In genomic region chr1:132282177-132282536, GRCm38 (mm10) we compare ENCODE assay signal across 19 mouse cellular contexts. TPM values are rescaled to one million over a fixed set of nuclear protein-coding genes. Genes with fewer than 3 reads are reported as not detected.
DNase-seq lines count a peak whose midpoint lies in the region; ATAC-seq and TF ChIP-seq lines count a peak whose summit lies in the region.
"Had no signal": no experiment of that assay in that cellular context is flagged by ENCODE, and none has a peak within 500 bp of the region (broad histone marks: within the 10 kb centered on the region; RNA-seq: fewer than 3 reads in every experiment).

No protein-coding gene starts in this region.

- DNase-seq in hindbrain, embryonic 14.5 days (ENCODE audit: low spot score) = no peak
- no peak for DNase-seq in cerebellum, adult 9-10 months
- DNase-seq in retina, postnatal 1 day = no peak
- DNase-seq: cerebellum, postnatal 25 days; gastrocnemius, postnatal 36 days; lung, adult 2 months; lung, postnatal 36 days; right cerebral cortex, postnatal 25 days; thymus, postnatal 36 days had no signal

- peak overlapping the region; percentile 68 for H3K27ac ChIP-seq in ES-Bruce4 (ENCODE audit: insufficient read depth, low read length)
- peak overlapping the region; percentile 45 for H3K27ac ChIP-seq in forebrain, embryonic 13.5 days
- H3K27ac ChIP-seq in hindbrain, embryonic 14.5 days = peak overlapping the region; percentile 2; the same call in 1 of the 2 replicates
- H3K27ac ChIP-seq in midbrain, embryonic 15.5 days = peak overlapping the region; percentile 70
- no peak overlapping the region for H3K27ac ChIP-seq in intestine, embryonic 15.5 days
- H3K27ac ChIP-seq: embryonic facial prominence, embryonic 12.5 days had no signal

- no peak overlapping the region for H3K4me3 ChIP-seq in ES-Bruce4 (ENCODE audit: low read depth, low read length)
- H3K4me3 ChIP-seq in forebrain, embryonic 13.5 days = no peak overlapping the region
- no peak overlapping the region for H3K4me3 ChIP-seq in hindbrain, embryonic 14.5 days (replicated peaks; ENCODE audit: low read length)
- H3K4me3 ChIP-seq in midbrain, embryonic 15.5 days = no peak overlapping the region
- H3K4me3 ChIP-seq in intestine, embryonic 15.5 days (replicated peaks) = no peak overlapping the region
- H3K4me3 ChIP-seq: embryonic facial prominence, embryonic 12.5 days had no signal

- H3K36me3 ChIP-seq in ES-Bruce4 (ENCODE audit: control insufficient read depth, insufficient read depth, low read length, poor library complexity, severe bottlenecking) = no peaks in the 10 kb centered on the region
- H3K36me3 ChIP-seq in forebrain, embryonic 13.5 days (ENCODE audit: poor library complexity, severe bottlenecking) = no peaks in the 10 kb centered on the region
- H3K36me3 ChIP-seq in hindbrain, embryonic 14.5 days (replicated peaks; ENCODE audit: control insufficient read depth, insufficient read depth) = no peaks in the 10 kb centered on the region
- no peaks in the 10 kb centered on the region for H3K36me3 ChIP-seq in midbrain, embryonic 15.5 days (replicated peaks)
- no peaks in the 10 kb centered on the region for H3K36me3 ChIP-seq in intestine, embryonic 15.5 days
- H3K36me3 ChIP-seq: embryonic facial prominence, embryonic 12.5 days; G1E had no signal

- no peaks in the 10 kb centered on the region for H3K9me3 ChIP-seq in ES-Bruce4 (replicated peaks; ENCODE audit: control insufficient read depth, insufficient read depth, low read length, poor library complexity, severe bottlenecking)
- H3K9me3 ChIP-seq in forebrain, embryonic 13.5 days (replicated peaks) = no peaks in the 10 kb centered on the region
- H3K9me3 ChIP-seq in hindbrain, embryonic 14.5 days (ENCODE audit: control insufficient read depth, low read length) = no peaks in the 10 kb centered on the region
- H3K9me3 ChIP-seq in midbrain, embryonic 15.5 days = no peaks in the 10 kb centered on the region
- no peaks in the 10 kb centered on the region for H3K9me3 ChIP-seq in intestine, embryonic 15.5 days
- H3K9me3 ChIP-seq: embryonic facial prominence, embryonic 12.5 days; G1E had no signal

- WGBS in forebrain, embryonic 13.5 days = 82% methylated on average over 2 of the region's 2 CpGs
- WGBS in hindbrain, embryonic 14.5 days = 76% methylated on average over 2 of the region's 2 CpGs
- WGBS in midbrain, embryonic 15.5 days = 64% methylated on average over 2 of the region's 2 CpGs
- WGBS in intestine, embryonic 15.5 days = 93% methylated on average over 2 of the region's 2 CpGs

- H3K4me1 ChIP-seq in ES-Bruce4 (ENCODE audit: control insufficient read depth, insufficient read depth, low read length) = peaks cover 11% of the 10 kb centered on the region
- peaks cover 25% of the 10 kb centered on the region for H3K4me1 ChIP-seq in forebrain, embryonic 13.5 days
- peaks cover 18% of the 10 kb centered on the region; the same call in 1 of the 2 replicates for H3K4me1 ChIP-seq in hindbrain, embryonic 14.5 days (replicated peaks; ENCODE audit: control insufficient read depth, insufficient read depth, low read length)
- peaks cover 24% of the 10 kb centered on the region for H3K4me1 ChIP-seq in midbrain, embryonic 15.5 days
- H3K4me1 ChIP-seq in intestine, embryonic 15.5 days (replicated peaks) = no peaks in the 10 kb centered on the region

- no peak; the same call in 1 of the 2 replicates for ATAC-seq in forebrain, embryonic 13.5 days
- no peak for ATAC-seq in hindbrain, embryonic 14.5 days (ENCODE audit: low FRiP score)
- peak; percentile 37 for ATAC-seq in midbrain, embryonic 15.5 days (replicated peaks)
- ATAC-seq in intestine, embryonic 15.5 days = no peak
- ATAC-seq: inflammation-experienced regulatory T-cells, adult 6 months had no signal

- TF ChIP-seq EP300 in ES-Bruce4 (IDR thresholded peaks at IDR 0.05; ENCODE audit: insufficient read depth, low read depth, low read length) = no peak

- no peak overlapping the region for H3K9ac ChIP-seq in ES-Bruce4 (ENCODE audit: low read depth, poor library complexity, severe bottlenecking)
- H3K9ac ChIP-seq in forebrain, embryonic 13.5 days = no peak overlapping the region
- no peak overlapping the region for H3K9ac ChIP-seq in hindbrain, embryonic 14.5 days
- H3K9ac ChIP-seq in midbrain, embryonic 15.5 days = no peak overlapping the region
- no peak overlapping the region for H3K9ac ChIP-seq in intestine, embryonic 15.5 days
- H3K9ac ChIP-seq: embryonic facial prominence, embryonic 12.5 days had no signal

- TF ChIP-seq CTCF in ES-Bruce4 (IDR thresholded peaks at IDR 0.05; ENCODE audit: low read depth, low read length) = no peak

- no peaks in the 10 kb centered on the region for H3K27me3 ChIP-seq in ES-Bruce4 (ENCODE audit: control insufficient read depth, insufficient read depth, low read length, poor library complexity, severe bottlenecking)
- H3K27me3 ChIP-seq in forebrain, embryonic 13.5 days = 0 out of 2 replicates have a peak, but pooled peaks cover 2% of the 10 kb centered on the region
- H3K27me3 ChIP-seq in hindbrain, embryonic 14.5 days (ENCODE audit: control insufficient read depth, insufficient read depth, low read length) = no peaks in the 10 kb centered on the region
- 0 out of 2 replicates have a peak, but pooled peaks cover 3% of the 10 kb centered on the region for H3K27me3 ChIP-seq in midbrain, embryonic 15.5 days (replicated peaks)
- no peaks in the 10 kb centered on the region for H3K27me3 ChIP-seq in intestine, embryonic 15.5 days (replicated peaks)

- TF ChIP-seq POLR2A in ES-Bruce4 (IDR thresholded peaks at IDR 0.05; ENCODE audit: insufficient read depth, low read length) = no peak

- H3K4me2 ChIP-seq in forebrain, embryonic 13.5 days = peak overlapping the region; percentile 8; the same call in 1 of the 2 replicates
- no peak overlapping the region for H3K4me2 ChIP-seq in hindbrain, embryonic 14.5 days (replicated peaks)
- H3K4me2 ChIP-seq in midbrain, embryonic 15.5 days = no peak overlapping the region
- no peak overlapping the region for H3K4me2 ChIP-seq in intestine, embryonic 15.5 days (replicated peaks)
- H3K4me2 ChIP-seq: embryonic facial prominence, embryonic 12.5 days had no signal

RNA-seq across cellular contexts. Expression of gene Klhdc8a, which starts 16.3 kb away (rescaled TPM):
- 0.60 and 0.72 TPM in 2 replicates for polyA plus RNA-seq in ES-Bruce4 (2011; ENCODE audit: insufficient read depth, insufficient read length, low read depth, missing spikeins)
- polyA plus RNA-seq in forebrain, embryonic 13.5 days (2015; fragmentation: Nextera tagmentation; extraction: Ambion mirVana) = 1.2 and 1.6 TPM in 2 replicates
- 8.5 and 10.4 TPM in 2 replicates for polyA plus RNA-seq in hindbrain, embryonic 14.5 days (2014; fragmentation: Nextera tagmentation; extraction: Ambion mirVana)
- 10.7 and 11.5 TPM in 2 replicates for polyA plus RNA-seq in midbrain, embryonic 15.5 days (2015; fragmentation: Nextera tagmentation; extraction: Ambion mirVana)
- polyA plus RNA-seq in intestine, embryonic 15.5 days (2015; fragmentation: Nextera tagmentation; extraction: Ambion mirVana) = 0.23 and 0.49 TPM in 2 replicates
- polyA plus RNA-seq: G1E; inflammation-experienced regulatory T-cells, adult 6 months had no signal

RNA-seq across cellular contexts. Expression of gene Nuak2, which starts 33.8 kb away (rescaled TPM):
- polyA plus RNA-seq in ES-Bruce4 (2011; ENCODE audit: insufficient read depth, insufficient read length, low read depth, missing spikeins) = 20.0 and 21.7 TPM in 2 replicates
- 28.8 and 36.5 TPM in 2 replicates for polyA plus RNA-seq in forebrain, embryonic 13.5 days (2015; fragmentation: Nextera tagmentation; extraction: Ambion mirVana)
- polyA plus RNA-seq in hindbrain, embryonic 14.5 days (2014; fragmentation: Nextera tagmentation; extraction: Ambion mirVana) = 10.7 and 14.0 TPM in 2 replicates
- 26.1 and 27.9 TPM in 2 replicates for polyA plus RNA-seq in midbrain, embryonic 15.5 days (2015; fragmentation: Nextera tagmentation; extraction: Ambion mirVana)
- 4.7 and 5.5 TPM in 2 replicates for polyA plus RNA-seq in intestine, embryonic 15.5 days (2015; fragmentation: Nextera tagmentation; extraction: Ambion mirVana)
- polyA plus RNA-seq: G1E had no signal

RNA-seq across cellular contexts. Expression of gene Gm10188, which starts 52.6 kb away (rescaled TPM):
- polyA plus RNA-seq in ES-Bruce4 (2011; ENCODE audit: insufficient read depth, insufficient read length, low read depth, missing spikeins) = not detected in 2 replicates
- 1.0 and 1.1 TPM in 2 replicates for polyA plus RNA-seq in forebrain, embryonic 13.5 days (2015; fragmentation: Nextera tagmentation; extraction: Ambion mirVana)
- 0.39 and 0.47 TPM in 2 replicates for polyA plus RNA-seq in hindbrain, embryonic 14.5 days (2014; fragmentation: Nextera tagmentation; extraction: Ambion mirVana)
- 0.58 TPM in 1 of 2 replicates, not detected in the other for polyA plus RNA-seq in midbrain, embryonic 15.5 days (2015; fragmentation: Nextera tagmentation; extraction: Ambion mirVana)
- polyA plus RNA-seq in intestine, embryonic 15.5 days (2015; fragmentation: Nextera tagmentation; extraction: Ambion mirVana) = not detected in 2 replicates
- polyA plus RNA-seq: embryonic facial prominence, embryonic 12.5 days; G1E; heart, postnatal 0 days; inflammation-experienced regulatory T-cells, adult 6 months; kidney, embryonic 14.5 days; liver, adult 2 months; lung, adult 2 months had no signal
